Mouse (Mus musculus) small intestine, adult 2 months (tissue): ENCODE results near the gene Klhl26.

ENCODE experiments used
- CTCF ChIP-seq: fragments of 200-500 bp; IDR thresholded peaks from 2 replicates; pipeline ENCODE4 v1.5.1; 2012; ENCODE audit warnings: low read depth, mild to moderate bottlenecking, control low read depth, inconsistent platforms, low read length, moderate library complexity, mixed read lengths; ENCODE audit not compliant: insufficient replicate concordance, insufficient read length; ENCODE audit errors: extremely low read depth
- POLR2A ChIP-seq: fragments of 200-500 bp; IDR thresholded peaks from 2 replicates; pipeline ENCODE4 v1.6.1; 2012; ENCODE audit warnings: low read depth, mild to moderate bottlenecking, control low read depth, inconsistent platforms, low read length, moderate library complexity

DNA sequence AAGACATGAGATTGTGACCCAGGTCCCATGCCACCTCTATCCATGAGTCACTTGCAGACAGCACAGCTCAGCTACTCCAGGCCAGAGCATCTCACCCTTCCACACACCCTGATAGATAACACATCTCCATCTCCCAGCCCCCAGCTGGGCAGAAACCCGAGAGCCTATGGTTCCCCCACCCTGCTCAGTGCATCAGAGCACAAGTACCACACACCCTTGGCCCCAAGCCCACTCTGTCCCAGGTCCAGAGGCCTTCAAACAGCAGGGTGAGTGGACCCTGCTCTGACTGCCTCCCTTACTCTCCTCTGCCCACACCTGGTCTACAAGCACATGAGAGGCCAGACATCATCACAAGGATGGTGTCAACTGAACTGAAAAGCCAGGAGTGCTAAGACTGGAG lies 8.9 kb downstream of the Klhl26 start:
- TF ChIP-seq CTCF: no peak
- no peak for TF ChIP-seq POLR2A
